Mouse (Mus musculus): ENCODE results near the gene Pcgf1.

- TF ChIP-seq USF1 (IDR thresholded peaks at IDR 0.05; ENCODE audit: low read depth) (no peak), MYOG (IDR thresholded peaks at IDR 0.05; ENCODE audit: control insufficient read depth, extremely low read depth, insufficient read length) (no peak), CTCF (IDR thresholded peaks at IDR 0.05; ENCODE audit: control insufficient read depth, insufficient read depth, insufficient read length) (no peak), MAX (IDR thresholded peaks at IDR 0.05) (no peak)
Observed at GRCm38 (mm10) chr6:83125331-83125730, 47.7 kb downstream of the Pcgf1 start, which contains the start of gene Ino80b.
